Mouse (Mus musculus) small intestine, adult 2 months (tissue): ENCODE results near the gene Olfr1034.

ENCODE experiments used
- CTCF ChIP-seq: fragments of 200-500 bp; IDR thresholded peaks from 2 replicates; pipeline ENCODE4 v1.5.1; 2012; ENCODE audit warnings: low read depth, mild to moderate bottlenecking, control low read depth, inconsistent platforms, low read length, moderate library complexity, mixed read lengths; ENCODE audit not compliant: insufficient replicate concordance, insufficient read length; ENCODE audit errors: extremely low read depth
- POLR2A ChIP-seq: fragments of 200-500 bp; IDR thresholded peaks from 2 replicates; pipeline ENCODE4 v1.6.1; 2012; ENCODE audit warnings: low read depth, mild to moderate bottlenecking, control low read depth, inconsistent platforms, low read length, moderate library complexity

DNA sequence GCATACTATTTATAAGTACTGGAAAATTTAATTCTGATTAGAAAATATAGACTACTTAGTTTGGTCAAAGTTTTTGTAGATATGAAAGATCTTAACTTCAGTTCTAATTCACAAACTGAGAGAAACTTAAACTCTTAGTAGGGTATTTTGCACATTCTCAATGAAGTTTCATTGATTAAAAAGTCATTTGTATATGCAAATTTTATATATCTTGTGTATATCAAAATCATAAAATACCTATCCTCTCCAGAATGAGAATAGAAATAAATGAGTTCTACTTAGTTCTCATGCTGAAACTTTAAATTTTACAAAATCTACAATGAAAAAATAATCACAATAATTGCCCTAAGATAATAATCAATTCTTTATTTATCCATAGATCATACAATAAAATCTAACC is at the start of gene Olfr1034:
- TF ChIP-seq POLR2A (no peak), CTCF (no peak)
